In the genomic region with DNA sequence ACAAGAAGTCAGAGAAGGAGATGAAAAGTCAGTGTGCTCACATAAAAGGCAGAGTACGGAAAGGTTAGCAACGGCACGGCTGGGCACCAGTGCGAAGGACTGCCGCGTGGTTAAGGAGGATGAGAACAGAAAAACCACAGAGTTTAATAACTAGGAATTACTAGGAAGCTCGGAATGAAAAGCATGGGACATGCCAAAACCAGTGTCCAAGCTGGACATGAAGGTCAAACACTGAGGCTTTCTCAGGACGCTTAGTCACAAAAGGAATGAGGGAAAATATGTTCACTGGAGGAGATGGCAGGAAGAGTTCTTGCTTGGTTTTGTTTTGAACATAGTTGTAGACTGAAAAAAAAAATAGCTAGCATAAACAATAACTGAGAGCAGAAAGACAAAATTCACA, we compare ENCODE assay signal across 19 mouse cellular contexts. TPM values are rescaled to one million over a fixed set of nuclear protein-coding genes. Genes with fewer than 3 reads are reported as not detected.
"Had no signal": no experiment of that assay in that cellular context is flagged by ENCODE, and none has a peak within 500 bp of the region (broad histone marks: within the 10 kb centered on the region; RNA-seq: fewer than 3 reads in every experiment).

No protein-coding gene starts in this region.

- DNase-seq: kidney, adult 11 months; kidney, adult 9 months; liver, embryonic 13.5 days; lung, adult 18-20 months; right cerebral cortex, postnatal 14 days; thymus, postnatal 36 days had no signal

RNA-seq across cellular contexts. Expression of a gene that starts 32.7 kb away (rescaled TPM):
- total RNA-seq: megakaryocyte-erythroid progenitor cell, adult 5-6 weeks had no signal
- polyA plus RNA-seq: intestine, embryonic 14.5 days; kidney, postnatal 0 days; large intestine, adult 2 months; limb, embryonic 11.5 days; limb, embryonic 15.5 days; liver, embryonic 13.5 days; lung, embryonic 16.5 days; midbrain, embryonic 12.5 days; midbrain, embryonic 16.5 days; neural tube, embryonic 14.5 days; small intestine, adult 2 months; stomach, embryonic 16.5 days; thymus, postnatal 0 days had no signal
